Mouse (Mus musculus) embryonic facial prominence, embryonic 14.5 days (tissue): Measurements from ENCODE around the gene L3mbtl2. TPM values are rescaled to one million over a fixed set of nuclear protein-coding genes. Genes with fewer than 3 reads are reported as not detected.

Source experiments
- ATAC-seq: fragments of 200-750 bp; cut with Nextera tagmentation; 2 replicates; pipeline ENCODE4 v1.8.0; 2017; ENCODE audit warnings: low read depth, moderate number of reproducible peaks, moderate TSS enrichment
- DNase-seq: peaks from one replicate; pipeline ENCODE4 v3.0.0-alpha.2; 2015; ENCODE audit warnings: low spot score
- H3K27ac ChIP-seq: fragments of 300-500 bp; sonication (generic); replicated peaks from 2 replicates; pipeline ENCODE4 v1.5.1; 2014; ENCODE audit warnings: low read depth, mild to moderate bottlenecking, low read length, moderate library complexity
- H3K27me3 ChIP-seq: fragments of 300-500 bp; sonication (generic); replicated peaks from 2 replicates; pipeline ENCODE4 v1.6.1; 2014; ENCODE audit warnings: low read length; ENCODE audit not compliant: control insufficient read depth, insufficient read depth
- H3K36me3 ChIP-seq: fragments of 300-500 bp; sonication (generic); 2 replicates; pipeline ENCODE4 v1.6.1; 2014; ENCODE audit warnings: low read length, mixed read lengths; ENCODE audit not compliant: control insufficient read depth, insufficient read depth
- H3K4me1 ChIP-seq: fragments of 300-500 bp; sonication (generic); 2 replicates; pipeline ENCODE4 v1.6.1; 2014; ENCODE audit warnings: antibody characterized with exemption, low read length; ENCODE audit not compliant: control insufficient read depth, insufficient read depth
- H3K4me2 ChIP-seq: fragments of 300-500 bp; sonication (generic); 2 replicates; pipeline ENCODE4 v1.6.1; 2014; ENCODE audit warnings: low read depth, mild to moderate bottlenecking, low read length, moderate library complexity, mixed read lengths
- H3K4me3 ChIP-seq: fragments of 300-500 bp; sonication (generic); 2 replicates; pipeline ENCODE4 v1.5.1; 2014; ENCODE audit warnings: low read depth, mild to moderate bottlenecking, low read length
- H3K9ac ChIP-seq: fragments of 300-500 bp; sonication (generic); 2 replicates; pipeline ENCODE4 v1.6.1; 2014; ENCODE audit warnings: low read depth, mild to moderate bottlenecking, low read length, moderate library complexity, mixed read lengths
- H3K9me3 ChIP-seq: fragments of 300-500 bp; sonication (generic); 2 replicates; pipeline ENCODE4 v1.6.1; 2016; ENCODE audit warnings: low read length; ENCODE audit not compliant: control insufficient read depth
- WGBS: fragments of 180-500 bp; shearing (Covaris S2); extraction: QIAGEN DNeasy Blood & Tissue Kit; methylation state at CpG from one replicate; pipeline ENCODE4 v1.1.7; 2014; 5-methylcytosine and 5-hydroxymethylcytosine counted together
- polyA plus RNA-seq: library from polyadenylated mRNA; unstranded; fragments of >200 nt; fragmentation: Nextera tagmentation; extraction: Ambion mirVana; gene quantifications from 2 replicates; pipeline ENCODE4 v1.2.1, GENCODE M21; 2014

Gene L3mbtl2
- polyA plus RNA-seq, 1 experiment from 2014 or later = 15.5 TPM

GRCm38 (mm10) chr15:81680301-81680805 is 16.7 kb downstream of the L3mbtl2 start:
- no peak overlapping the region for H3K9ac ChIP-seq
- no peak overlapping the region for H3K27ac ChIP-seq
- H3K9me3 ChIP-seq = no peaks in the 10 kb centered on the region
- DNase-seq = no peak
- H3K4me1 ChIP-seq = no peaks in the 10 kb centered on the region
- H3K4me2 ChIP-seq = no peak overlapping the region
- H3K36me3 ChIP-seq = peaks cover 65% of the 10 kb centered on the region
- ATAC-seq = no peak
- no peaks in the 10 kb centered on the region for H3K27me3 ChIP-seq
- H3K4me3 ChIP-seq = no peak overlapping the region
- 93% methylated on average over 4 of the region's 4 CpGs for WGBS

- H3K9ac ChIP-seq = peak overlapping the region; percentile 77
- no peak for DNase-seq
- peak; percentile 24; the same call in 1 of the 2 replicates for ATAC-seq
- no peaks in the 10 kb centered on the region for H3K9me3 ChIP-seq
- no peak overlapping the region for H3K27ac ChIP-seq
- H3K27me3 ChIP-seq = peaks cover 38% of the 10 kb centered on the region
- 0 out of 2 replicates have a peak, but pooled peaks cover 5% of the 10 kb centered on the region for H3K4me1 ChIP-seq
- H3K4me2 ChIP-seq = peak overlapping the region; percentile 92
- H3K36me3 ChIP-seq = no peaks in the 10 kb centered on the region; the same call in 1 of the 2 replicates
- H3K4me3 ChIP-seq = peak overlapping the region; percentile 61
- WGBS = 6% methylated on average over 33 of the region's 41 CpGs
Measured at GRCm38 (mm10) chr15:81693366-81693966, 29.8 kb downstream of the L3mbtl2 start.

- 0% methylated on average over 7 of the region's 107 CpGs for WGBS
Measured at GRCm38 (mm10) chr15:81693967-81694881, 30.5 kb downstream of the L3mbtl2 start.

GRCm38 (mm10) chr15:81694891-81695290 is 31.2 kb downstream of the L3mbtl2 start:
- 0 out of 2 replicates have a peak, but pooled peaks cover 5% of the 10 kb centered on the region for H3K4me1 ChIP-seq
- H3K27ac ChIP-seq = no peak overlapping the region
- ATAC-seq (no peak), DNase-seq (no peak)
- peak overlapping the region; percentile 92 for H3K4me2 ChIP-seq
- no peaks in the 10 kb centered on the region for H3K36me3 ChIP-seq
- peak overlapping the region; percentile 77 for H3K9ac ChIP-seq
- 34% methylated on average over 16 of the region's 19 CpGs for WGBS
- H3K27me3 ChIP-seq = peaks cover 38% of the 10 kb centered on the region
- peak overlapping the region; percentile 61 for H3K4me3 ChIP-seq
- no peaks in the 10 kb centered on the region for H3K9me3 ChIP-seq

More at GRCm38 (mm10) chr15:81693967-81694881, 30.5 kb downstream of the L3mbtl2 start:
- Histone ChIP-seq H3K4me3 (peak overlapping the region; percentile 61), H3K27ac (no peak overlapping the region), H3K36me3 (no peaks in the 10 kb centered on the region), H3K27me3 (peaks cover 38% of the 10 kb centered on the region), H3K4me1 (0 out of 2 replicates have a peak, but pooled peaks cover 5% of the 10 kb centered on the region), H3K9ac (peak overlapping the region; percentile 77), H3K4me2 (peak overlapping the region; percentile 92), H3K9me3 (no peaks in the 10 kb centered on the region)
- ATAC-seq = peak; percentile 87
- peak; percentile 86 for DNase-seq

DNA sequence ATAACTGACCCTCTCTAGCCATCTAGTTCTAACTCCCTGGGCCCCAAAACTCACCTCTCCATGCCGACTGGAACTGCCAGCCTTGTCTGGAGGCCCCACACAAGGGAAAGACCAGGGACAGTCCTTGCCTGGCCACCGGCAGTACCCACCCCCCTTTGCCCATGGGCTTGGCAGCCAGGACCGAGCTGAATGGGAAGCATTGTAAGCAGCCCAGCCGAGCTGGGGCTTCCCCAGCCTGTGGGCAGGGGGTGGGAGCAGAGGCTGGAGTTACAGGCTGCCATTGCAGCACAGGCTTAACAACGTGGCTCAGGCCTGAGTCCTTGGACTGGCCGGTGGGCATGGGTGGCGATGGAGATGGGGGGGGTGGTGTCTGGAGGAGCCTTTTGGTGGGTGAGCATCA is 33.5 kb downstream of the L3mbtl2 start, which contains the start of gene Chadl:
Gene Chadl (minus strand): TSS at position 113 of the 400 bp plus-strand sequence.
- WGBS = 49% methylated on average over 7 of the region's 7 CpGs
- DNase-seq (peak; percentile 47), ATAC-seq (no peak)
- Histone ChIP-seq H3K27ac (no peak within 1 kb of the TSS; the same call in 1 of the 2 replicates), H3K4me3 (peak within 1 kb of the TSS; percentile 14; the same call in 1 of the 2 replicates), H3K36me3 (no peaks in the 10 kb centered on the region), H3K4me2 (peak within 1 kb of the TSS; percentile 32), H3K4me1 (0 out of 2 replicates have a peak, but pooled peaks cover 5% of the 10 kb centered on the region), H3K9ac (peak within 1 kb of the TSS; percentile 27; the same call in 1 of the 2 replicates), H3K9me3 (no peaks in the 10 kb centered on the region), H3K27me3 (peaks cover 30% of the 10 kb centered on the region)

- DNase-seq = no peak
Measured at GRCm38 (mm10) chr15:81697847-81698246, 34.2 kb downstream of the L3mbtl2 start.

GRCm38 (mm10) chr15:81698532-81698931 is 34.8 kb downstream of the L3mbtl2 start:
- 0 out of 2 replicates have a peak, but pooled peaks cover 3% of the 10 kb centered on the region for H3K4me1 ChIP-seq
- no peak overlapping the region for H3K4me2 ChIP-seq
- no peak for ATAC-seq
- H3K27me3 ChIP-seq = peaks cover 17% of the 10 kb centered on the region
- no peak overlapping the region for H3K9ac ChIP-seq
- DNase-seq = no peak
- 68% methylated on average over 2 of the region's 2 CpGs for WGBS
- no peak overlapping the region for H3K4me3 ChIP-seq
- H3K36me3 ChIP-seq = peaks cover 8% of the 10 kb centered on the region; the same call in 1 of the 2 replicates
- H3K9me3 ChIP-seq = no peaks in the 10 kb centered on the region
- no peak overlapping the region for H3K27ac ChIP-seq

More at GRCm38 (mm10) chr15:81697847-81698246, 34.2 kb downstream of the L3mbtl2 start:
- no peak overlapping the region for H3K9ac ChIP-seq
- no peak overlapping the region for H3K4me3 ChIP-seq
- no peak for ATAC-seq
- H3K27ac ChIP-seq = no peak overlapping the region
- 0 out of 2 replicates have a peak, but pooled peaks cover under 1% of the 10 kb centered on the region for H3K36me3 ChIP-seq
- H3K9me3 ChIP-seq = no peaks in the 10 kb centered on the region
- WGBS = 38% methylated on average over 3 of the region's 3 CpGs
- peaks cover 24% of the 10 kb centered on the region for H3K27me3 ChIP-seq
- H3K4me2 ChIP-seq = no peak overlapping the region
- H3K4me1 ChIP-seq = 0 out of 2 replicates have a peak, but pooled peaks cover 5% of the 10 kb centered on the region

- Histone ChIP-seq H3K4me1 (no peaks in the 10 kb centered on the region), H3K4me3 (no peak overlapping the region), H3K9me3 (no peaks in the 10 kb centered on the region), H3K4me2 (no peak overlapping the region), H3K9ac (no peak overlapping the region), H3K27me3 (peaks cover under 1% of the 10 kb centered on the region; the same call in 1 of the 2 replicates), H3K27ac (no peak overlapping the region), H3K36me3 (peaks cover 24% of the 10 kb centered on the region)
- DNase-seq (no peak), ATAC-seq (no peak)
- WGBS = 64% methylated on average over 2 of the region's 2 CpGs
Measured at GRCm38 (mm10) chr15:81700161-81700560, 36.5 kb downstream of the L3mbtl2 start.
